Mouse (Mus musculus) spleen, adult 2 months (tissue): ENCODE measurements at regions not wholly inside any gene's neighbourhood (a gene's known extent, or its start where the extent isn't known, plus 50 kb on each side); places are given as distances from the start of the nearest gene placed in this dataset.

Experiments used
- CTCF ChIP-seq: fragments of 200-500 bp; IDR thresholded peaks from 2 replicates; pipeline ENCODE4 v1.5.1; 2011; ENCODE audit warnings: mild to moderate bottlenecking, inconsistent platforms; ENCODE audit not compliant: insufficient read depth, insufficient read length, insufficient replicate concordance; ENCODE audit errors: extremely low read depth
- POLR2A ChIP-seq: fragments of 200-500 bp; IDR thresholded peaks from 2 replicates; pipeline ENCODE4 v1.6.1; 2011; ENCODE audit warnings: low read depth, low read length, inconsistent platforms

DNA sequence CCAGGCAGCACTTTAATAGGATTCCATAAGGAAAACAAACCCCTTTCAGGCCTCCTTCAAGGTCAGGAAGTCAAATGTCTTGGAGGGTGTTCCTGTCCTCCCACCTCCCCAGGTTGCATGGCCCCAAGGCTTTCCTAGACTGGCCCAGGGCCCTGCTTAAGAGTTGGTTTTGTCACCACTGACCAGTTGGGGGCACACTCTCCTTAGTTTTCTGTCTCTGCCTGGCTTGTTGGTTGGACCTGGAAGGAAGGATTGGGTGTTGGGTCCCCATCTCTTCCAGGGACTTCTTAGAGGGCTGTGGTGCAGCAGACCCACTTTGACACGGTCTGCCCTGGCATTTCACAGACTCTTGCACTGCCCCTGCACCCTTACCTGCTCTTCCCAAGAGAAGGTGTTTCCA, 273.1 kb downstream of the Cyp26b1 start:
- no peak for TF ChIP-seq CTCF
- TF ChIP-seq POLR2A = no peak
